Mouse (Mus musculus): Measurements from ENCODE around the gene Srms.
"Not testable (repeated sequence)": the region's sequence is repeated elsewhere in the genome, so short reads cannot be mapped to it uniquely, and the experiment has no call there.

Srms gene

GRCm38 (mm10) chr2:181219538-181220216 lies 6.7 kb upstream of the Srms start, which contains the start of gene Fndc11:
TSS of gene Fndc11 (plus strand) at chr2:181220013.
- DNase-seq (ENCODE audit: low spot score in 2 of 2): peak; percentile 9 to 31

- no peak for DNase-seq (ENCODE audit: low spot score in 2 of 2)
Observed at GRCm38 (mm10) chr2:181218881-181219485, 6.0 kb upstream of the Srms start.

- DNase-seq (ENCODE audit: low spot score in 2 of 2): no peak
Observed at GRCm38 (mm10) chr2:181216037-181216436, 3.1 kb upstream of the Srms start.

GRCm38 (mm10) chr2:181212389-181213020 lies 480 bp downstream of the Srms start:
- DNase-seq (ENCODE audit: low spot score in 2 of 2): no peak

GRCm38 (mm10) chr2:181206118-181206517 lies 6.9 kb downstream of the Srms start:
- DNase-seq (ENCODE audit: low spot score in 2 of 2): no peak

GRCm38 (mm10) chr2:181205678-181206077 lies 7.3 kb downstream of the Srms start:
- DNase-seq (ENCODE audit: low spot score in 2 of 2): no peak

GRCm38 (mm10) chr2:181202886-181203285 lies 10.1 kb downstream of the Srms start:
- no peak for DNase-seq (ENCODE audit: low spot score in 2 of 2)

GRCm38 (mm10) chr2:181202422-181202821 lies 10.6 kb downstream of the Srms start, which contains the start of gene Ptk6:
TSS of gene Ptk6 (minus strand) at chr2:181202789.
- no peak for DNase-seq (ENCODE audit: low spot score in 2 of 2)

GRCm38 (mm10) chr2:181201606-181202005 lies 11.4 kb downstream of the Srms start:
- DNase-seq (ENCODE audit: low spot score in 2 of 2): no peak

- no peak for DNase-seq (ENCODE audit: low spot score in 2 of 2)
Observed at GRCm38 (mm10) chr2:181196628-181197300, 16.2 kb downstream of the Srms start.

GRCm38 (mm10) chr2:181193044-181193443 lies 19.9 kb downstream of the Srms start:
- no peak for DNase-seq (ENCODE audit: low spot score in 2 of 2)

GRCm38 (mm10) chr2:181191936-181192335 lies 21.0 kb downstream of the Srms start:
- DNase-seq (ENCODE audit: low spot score in 2 of 2): no peak

GRCm38 (mm10) chr2:181191385-181191784 lies 21.6 kb downstream of the Srms start:
- not testable (repeated sequence) for DNase-seq (ENCODE audit: low spot score in 2 of 2)

- DNase-seq (ENCODE audit: low spot score in 2 of 2): no peak
Observed at GRCm38 (mm10) chr2:181189321-181189720, 23.7 kb downstream of the Srms start.

GRCm38 (mm10) chr2:181188681-181189080 lies 24.3 kb downstream of the Srms start:
- no peak for DNase-seq (ENCODE audit: low spot score in 2 of 2)

- DNase-seq (ENCODE audit: low spot score in 2 of 2): peak; percentile 87 to 94
Observed at GRCm38 (mm10) chr2:181187121-181188000, 25.6 kb downstream of the Srms start, which contains the start of gene Ppdpf. TSS of gene Ppdpf (plus strand) at chr2:181187247.

- peak; percentile 45 to 93 for DNase-seq (ENCODE audit: low spot score in 2 of 2)
Observed at GRCm38 (mm10) chr2:181186635-181187034, 26.4 kb downstream of the Srms start.

- peak in 1 of 2 experiments; percentile 26 for DNase-seq (ENCODE audit: low spot score in 2 of 2)
Observed at GRCm38 (mm10) chr2:181180898-181181297, 32.1 kb downstream of the Srms start.

GRCm38 (mm10) chr2:181178471-181178870 lies 34.5 kb downstream of the Srms start:
- DNase-seq (ENCODE audit: low spot score in 2 of 2): no peak

- no peak for DNase-seq (ENCODE audit: low spot score in 2 of 2)
Observed at GRCm38 (mm10) chr2:181178015-181178414, 35.0 kb downstream of the Srms start.

GRCm38 (mm10) chr2:181174646-181175045 lies 38.3 kb downstream of the Srms start:
- peak in 1 of 2 experiments; percentile 20 for DNase-seq (ENCODE audit: low spot score in 2 of 2)
